Mouse (Mus musculus) A20 (cell line): Measurements from ENCODE around the gene Epn1.

ENCODE experiments used
- DNase-seq: peaks from one replicate; pipeline ENCODE4 v3.0.0-alpha.2; 2011; ENCODE audit warnings: low read depth, low spot score

The Epn1 gene

DNA sequence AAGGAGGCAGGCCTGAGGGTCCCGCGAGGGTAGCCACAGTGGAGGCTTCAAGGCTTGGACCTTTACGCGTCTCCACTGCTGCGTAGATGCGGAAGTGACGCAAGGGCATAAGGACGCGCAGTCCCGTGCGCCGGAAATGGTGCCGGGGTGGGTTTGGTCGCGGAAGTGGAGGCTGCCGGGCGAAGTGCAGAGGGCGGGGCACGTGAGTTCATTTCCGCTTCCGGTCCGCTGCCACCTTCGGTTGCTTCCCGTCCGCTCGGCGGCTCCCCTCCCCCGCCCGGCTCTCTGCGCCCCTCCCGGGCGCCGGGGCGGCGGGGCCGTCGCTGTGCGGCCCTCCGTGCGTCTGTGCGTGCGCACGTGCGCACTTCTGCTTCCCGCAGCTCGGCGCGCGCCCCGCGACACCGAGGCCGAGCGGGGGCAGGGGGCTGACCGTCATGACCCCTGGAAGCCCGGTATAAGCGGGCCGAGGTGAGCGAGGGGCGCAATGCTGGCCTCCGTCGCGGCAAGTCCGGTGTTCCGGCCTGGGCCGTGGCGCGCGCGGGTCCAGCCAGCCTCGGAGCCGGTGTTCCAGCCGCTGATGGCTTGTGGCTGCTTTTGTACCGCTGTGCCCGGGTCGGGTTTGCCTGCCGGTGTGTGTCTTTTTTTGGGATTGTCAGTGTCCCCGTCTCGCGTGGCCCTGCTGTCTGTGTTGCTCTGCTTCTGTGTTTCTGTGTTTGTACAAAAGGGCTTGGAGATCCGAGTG is at the start of gene Epn1:
TSS of gene Epn1 (plus strand) at position 226 of the 742 bp plus-strand sequence.
- DNase-seq, result peak; percentile 98

DNA sequence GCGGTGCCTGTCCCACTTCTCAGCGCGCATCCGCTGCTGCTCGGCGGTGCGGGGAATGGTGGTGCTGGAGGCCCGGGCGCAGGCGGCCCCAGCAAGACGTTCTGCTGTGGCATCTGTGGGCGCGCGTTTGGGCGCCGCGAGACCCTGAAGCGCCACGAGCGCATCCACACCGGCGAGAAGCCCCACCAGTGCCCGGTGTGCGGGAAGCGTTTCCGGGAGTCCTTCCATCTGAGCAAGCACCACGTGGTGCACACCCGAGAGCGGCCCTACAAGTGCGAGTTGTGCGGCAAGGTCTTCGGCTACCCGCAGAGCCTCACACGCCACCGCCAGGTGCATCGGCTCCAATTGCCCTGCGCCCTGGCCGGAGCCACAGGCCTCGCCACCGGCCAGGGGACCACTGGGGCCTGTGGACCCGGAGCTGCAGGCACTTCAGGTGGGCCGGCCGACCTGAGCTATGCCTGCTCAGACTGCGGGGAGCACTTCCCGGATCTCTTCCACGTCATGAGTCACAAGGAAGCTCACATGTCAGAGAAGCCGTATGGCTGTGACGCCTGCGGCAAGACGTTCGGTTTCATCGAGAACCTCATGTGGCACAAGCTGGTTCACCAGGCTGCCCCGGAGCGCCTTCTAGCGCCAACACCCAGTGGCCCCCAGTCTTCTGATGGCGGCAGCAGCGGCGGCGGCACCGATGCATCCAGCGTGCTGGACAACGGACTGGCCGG is 49.3 kb upstream of the Epn1 start:
- DNase-seq, result no peak

DNA sequence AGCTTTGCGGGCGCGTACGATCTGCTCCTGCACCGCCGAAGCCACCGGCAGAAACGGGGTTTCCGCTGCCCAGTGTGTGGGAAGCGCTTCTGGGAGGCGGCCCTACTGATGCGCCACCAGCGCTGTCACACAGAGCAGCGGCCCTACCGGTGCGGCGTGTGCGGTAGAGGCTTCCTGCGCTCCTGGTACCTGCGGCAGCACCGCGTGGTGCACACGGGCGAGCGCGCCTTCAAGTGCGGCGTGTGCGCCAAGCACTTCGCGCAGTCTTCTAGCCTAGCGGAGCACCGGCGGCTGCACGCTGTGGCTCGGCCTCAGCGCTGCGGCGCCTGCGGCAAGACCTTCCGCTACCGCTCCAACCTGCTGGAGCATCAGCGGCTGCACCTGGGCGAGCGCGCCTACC is 48.5 kb upstream of the Epn1 start:
- no peak for DNase-seq

DNA sequence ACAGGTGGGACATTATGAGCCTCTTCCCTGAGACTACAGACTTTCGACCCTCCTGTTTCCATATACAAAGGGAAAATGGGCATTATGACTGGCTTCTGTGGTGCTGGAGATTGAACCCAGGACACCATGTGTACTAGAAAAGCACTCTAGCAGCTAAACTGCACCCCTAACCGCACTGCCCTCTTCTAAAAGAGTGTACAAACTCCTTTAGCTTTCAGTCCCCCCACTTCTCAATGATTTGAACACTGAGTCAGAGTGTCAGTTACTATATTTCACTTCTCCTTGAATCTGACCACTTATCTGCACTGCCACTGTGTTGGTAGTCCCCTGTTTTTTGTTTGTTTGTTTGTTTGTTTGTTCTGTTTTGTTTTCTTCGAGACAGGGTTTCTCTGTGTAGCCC is 46.2 kb upstream of the Epn1 start, which contains the start of gene 4632433K11Rik:
TSS of gene 4632433K11Rik (plus strand) at position 301 of the 400 bp plus-strand sequence.
- DNase-seq, result no peak

DNA sequence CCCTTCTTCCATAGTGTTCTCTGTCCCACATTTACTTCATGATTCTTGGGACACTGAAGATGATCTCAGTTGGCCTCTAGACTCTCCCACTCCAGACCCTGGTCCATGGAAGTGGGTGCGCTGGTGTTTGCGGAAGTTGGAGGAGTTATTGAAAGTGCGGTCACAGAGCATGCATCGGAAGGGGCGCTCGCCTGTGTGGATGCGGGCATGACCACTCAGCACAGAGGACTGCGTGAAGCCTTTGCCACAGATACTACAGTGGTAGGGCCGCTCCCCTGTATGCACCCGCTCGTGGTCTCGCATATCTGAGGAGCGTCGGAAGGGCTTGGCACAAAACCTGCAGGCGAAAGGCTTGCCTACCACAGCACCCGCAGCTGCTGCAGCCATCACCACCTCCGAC is 44.4 kb upstream of the Epn1 start:
- DNase-seq, result no peak

DNA sequence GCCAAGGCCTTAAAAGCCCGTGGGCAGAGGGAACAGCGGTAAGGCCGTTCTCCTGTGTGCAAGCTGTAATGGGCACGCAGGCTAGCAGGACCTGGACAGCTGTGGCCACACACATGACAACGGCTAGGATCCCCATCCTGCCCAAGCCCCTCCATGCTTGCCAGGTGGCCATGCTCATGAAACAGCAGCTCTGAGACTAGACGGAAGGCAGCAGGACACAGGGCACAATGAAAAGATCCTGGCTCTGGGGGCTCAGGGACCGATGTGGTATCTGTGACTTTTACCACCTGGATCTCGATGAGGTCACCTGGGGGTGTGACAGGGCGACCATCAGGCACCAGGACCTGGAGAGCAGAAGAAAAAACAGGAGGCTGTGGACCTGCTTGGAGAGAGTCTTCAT is 43.9 kb upstream of the Epn1 start:
- DNase-seq, result no peak

DNA sequence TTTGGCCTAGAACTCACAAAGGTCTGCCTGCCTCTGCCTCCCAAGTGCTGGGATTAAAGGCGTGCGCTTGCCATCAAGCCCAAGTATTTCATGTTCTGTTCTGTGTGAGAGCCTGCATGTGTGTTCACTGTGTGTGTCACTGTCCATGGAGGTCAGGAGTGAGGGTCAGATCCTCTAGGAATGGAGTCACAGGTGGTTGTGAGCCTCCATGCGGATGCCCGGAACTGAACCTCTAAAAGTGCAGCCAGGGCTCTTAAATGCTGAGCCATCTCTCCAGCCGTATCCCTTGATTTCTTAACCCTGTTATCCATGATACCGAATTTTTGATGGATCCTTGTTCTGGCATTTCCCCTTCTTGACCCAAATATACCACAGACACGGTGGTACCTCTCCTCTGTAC is 43.0 kb upstream of the Epn1 start:
- no peak for DNase-seq

DNA sequence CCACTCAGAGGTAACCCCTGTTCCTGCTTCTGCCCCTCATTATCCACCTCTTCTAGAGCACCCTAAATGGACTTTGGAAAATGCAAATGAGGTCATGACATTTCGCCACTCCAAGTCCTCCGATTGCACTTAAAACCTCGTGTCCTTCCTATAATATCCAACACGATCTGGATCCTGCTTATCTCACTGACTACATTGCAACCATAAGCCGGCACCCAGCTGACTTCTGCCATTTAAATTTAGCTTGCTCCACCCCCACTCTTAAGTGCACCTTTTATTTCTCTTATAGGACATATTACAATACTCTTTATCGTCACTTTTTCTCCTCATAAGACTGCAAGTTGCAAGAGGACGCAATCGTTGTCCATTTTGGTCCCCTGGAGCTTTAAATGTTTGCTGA is 42.6 kb upstream of the Epn1 start:
- DNase-seq, result no peak

DNA sequence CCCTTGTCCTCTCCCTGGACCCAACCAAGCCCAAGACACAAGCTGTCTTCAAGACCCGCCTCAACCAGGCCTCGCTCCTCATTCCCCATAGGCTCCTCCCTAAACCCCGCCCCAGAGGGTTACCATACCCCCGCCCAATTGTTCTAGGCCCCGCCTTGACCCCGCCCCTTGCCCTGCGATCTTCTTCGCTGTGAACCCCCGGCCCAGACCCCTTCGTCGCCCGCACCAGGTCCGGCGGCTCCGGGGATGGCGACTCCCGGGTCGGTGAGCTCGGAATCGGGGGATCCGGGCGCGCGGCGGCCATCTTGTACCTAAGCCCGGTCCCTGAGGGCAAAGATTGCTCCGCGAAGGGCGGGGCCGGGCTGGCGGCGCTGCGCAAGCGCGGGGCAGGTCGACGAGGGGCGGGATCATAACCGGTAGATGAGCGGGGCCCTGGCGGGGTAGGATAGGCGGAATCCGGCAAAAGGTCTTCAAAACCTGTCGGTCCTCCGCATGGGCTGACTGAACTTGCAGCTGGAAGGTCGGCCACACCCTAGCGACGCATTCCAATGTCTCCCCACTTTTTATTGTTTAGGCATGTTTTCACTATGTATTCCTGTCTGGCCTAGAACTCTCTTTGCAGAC is 41.8 kb upstream of the Epn1 start, which contains the start of gene Zfp784:
TSS of gene Zfp784 (minus strand) at position 338 of the 624 bp plus-strand sequence.
- peak; percentile 96 for DNase-seq

DNA sequence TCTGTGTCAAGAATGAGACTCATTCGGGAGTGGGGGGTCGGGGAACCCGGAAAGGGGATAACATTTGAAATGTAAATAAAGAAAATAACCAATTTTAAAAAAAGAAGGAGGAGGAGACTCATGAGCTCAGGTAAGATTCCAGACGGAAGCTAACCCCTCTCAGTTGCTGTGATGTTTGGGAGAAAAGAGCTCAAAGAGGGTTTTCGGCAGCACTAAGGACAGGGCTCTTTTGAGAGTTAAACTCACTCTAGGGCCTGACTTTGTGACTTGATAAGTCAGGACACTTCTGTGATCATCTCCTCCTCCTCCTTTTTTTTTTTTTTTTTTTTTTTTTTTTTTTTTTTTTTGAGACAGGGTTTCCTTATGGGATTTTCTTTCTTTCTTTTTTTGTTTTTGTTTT is 41.1 kb upstream of the Epn1 start:
- no peak for DNase-seq

DNA sequence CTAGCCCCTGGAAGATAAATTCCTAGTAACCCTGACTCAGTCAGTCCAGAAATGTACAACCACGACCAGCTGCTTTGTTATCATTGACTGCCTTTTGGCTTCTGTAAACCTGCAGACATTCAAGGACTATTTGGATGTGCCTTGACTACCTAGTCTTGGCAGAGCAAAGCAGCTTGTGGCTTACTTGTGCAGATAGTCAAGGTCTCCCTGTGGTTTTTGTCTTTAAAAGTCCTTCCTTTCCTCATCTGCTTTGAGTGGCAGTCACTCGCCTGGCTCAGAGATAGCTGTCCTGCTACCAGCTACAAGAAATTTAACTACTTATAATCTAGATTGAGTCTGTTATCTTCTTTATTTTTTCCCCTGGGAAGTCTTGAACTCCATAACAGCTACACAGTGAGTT is 35.1 kb upstream of the Epn1 start:
- DNase-seq, result no peak

DNA sequence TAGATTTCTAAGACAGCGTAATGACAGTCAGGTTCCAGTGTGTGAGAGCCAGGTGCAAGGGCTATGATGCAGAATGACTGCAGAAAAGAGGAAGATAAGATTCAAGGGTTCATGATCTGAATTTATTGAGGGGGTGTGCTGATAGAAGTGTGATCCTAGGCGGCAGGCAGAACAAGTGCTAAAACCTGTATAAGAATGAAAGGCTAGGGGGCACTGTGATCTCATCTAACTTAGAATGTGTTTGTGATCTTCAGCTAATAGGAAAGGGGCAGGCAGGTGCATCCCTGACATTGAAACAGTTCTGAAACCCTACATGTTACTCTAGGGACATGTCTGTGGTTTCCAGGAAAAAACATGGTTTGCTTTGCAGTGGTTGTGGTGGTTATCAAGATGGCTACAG is 33.9 kb upstream of the Epn1 start:
- DNase-seq, result peak; percentile 64

DNA sequence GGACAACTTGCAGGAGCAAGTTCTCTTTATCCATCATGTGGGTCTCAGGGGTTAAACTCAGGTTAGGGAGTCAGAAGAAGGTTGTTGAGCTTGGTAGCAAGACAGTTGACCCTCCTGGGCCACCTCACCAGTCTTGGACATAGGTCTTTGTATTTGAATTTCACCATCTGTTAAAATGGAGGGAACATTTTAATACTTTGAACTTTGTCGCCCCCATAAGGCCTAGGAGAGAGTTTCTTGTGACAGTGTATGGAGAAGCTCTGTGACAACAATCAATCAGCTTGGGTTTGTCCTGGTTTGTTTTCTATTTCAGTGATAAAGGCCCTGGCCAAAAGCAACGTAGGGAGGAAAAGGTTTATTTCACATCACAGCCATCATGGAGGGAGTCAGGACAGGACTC is 32.7 kb upstream of the Epn1 start:
- peak; percentile 61 for DNase-seq

DNA sequence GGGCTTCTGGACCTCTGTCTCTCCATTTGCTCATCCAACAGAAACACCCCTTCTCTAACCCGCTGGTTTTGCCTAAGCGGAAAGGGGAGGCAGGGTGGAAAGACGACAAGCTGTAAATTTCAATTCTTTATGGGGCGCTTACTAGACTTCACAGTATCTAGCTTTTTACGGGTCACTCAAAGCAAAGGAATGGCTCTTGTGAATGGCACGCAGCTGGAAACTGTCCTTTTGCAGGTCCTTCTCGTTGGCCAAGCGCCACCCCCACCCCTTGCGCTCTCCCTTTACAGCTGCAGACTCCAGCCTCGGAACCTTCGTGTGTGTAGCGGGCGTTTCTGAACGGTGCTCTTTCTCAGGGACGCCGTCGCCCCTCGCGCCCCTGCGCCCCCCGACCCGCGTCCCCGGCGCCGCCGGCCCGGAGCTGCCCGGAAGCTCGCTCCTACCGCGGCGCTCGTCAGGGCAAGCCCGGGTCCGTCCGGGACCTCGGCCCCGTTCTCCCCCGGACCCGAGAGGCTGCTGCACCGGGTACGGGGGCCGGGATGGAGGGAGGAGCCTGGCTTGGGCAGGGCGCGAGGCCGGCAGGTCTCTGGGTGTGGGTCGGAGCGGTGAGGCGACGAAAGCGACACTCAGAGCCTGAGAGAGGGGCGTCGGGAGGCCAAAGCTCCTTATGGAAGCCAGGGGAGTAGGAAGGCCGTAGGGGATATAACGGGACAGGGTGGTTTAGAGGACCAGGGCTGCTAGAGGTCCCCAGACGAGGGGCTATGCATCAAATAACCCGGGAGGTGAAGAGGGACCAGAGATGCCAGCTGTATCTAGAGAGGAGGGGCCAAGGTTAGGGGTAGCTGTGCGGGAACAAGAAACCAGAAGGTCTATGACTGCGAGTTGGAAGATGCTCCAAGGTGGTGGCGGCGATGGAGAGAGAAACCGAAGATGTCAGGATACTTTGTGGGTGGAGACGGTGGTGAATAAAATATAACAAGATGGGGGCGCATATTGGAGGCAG is 28.5 kb upstream of the Epn1 start, which contains the start of gene Zfp580:
TSS of gene Zfp580 (plus strand) at position 346 of the 1,000 bp plus-strand sequence.
- DNase-seq, result peak; percentile 91

DNA sequence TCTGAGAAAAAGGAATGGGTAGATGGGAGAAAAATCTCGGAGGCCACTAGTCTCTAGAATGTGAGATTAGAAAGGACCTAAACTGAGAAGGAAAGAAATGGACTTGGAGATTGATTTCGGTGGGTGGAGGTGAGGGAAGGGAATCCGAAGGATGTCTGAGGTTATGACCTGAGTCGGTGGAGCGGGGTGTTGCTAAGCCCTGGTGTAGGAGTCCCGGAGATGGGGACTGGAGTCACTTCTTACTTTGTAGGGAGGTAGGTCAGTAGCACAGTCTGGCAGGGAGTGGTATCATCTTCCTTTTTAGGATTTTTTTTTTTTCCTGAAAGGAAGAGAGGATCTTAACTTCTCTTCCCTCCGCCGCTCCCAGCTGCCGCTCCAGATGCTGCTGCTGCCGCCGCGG is 27.6 kb upstream of the Epn1 start:
- no peak for DNase-seq

DNA sequence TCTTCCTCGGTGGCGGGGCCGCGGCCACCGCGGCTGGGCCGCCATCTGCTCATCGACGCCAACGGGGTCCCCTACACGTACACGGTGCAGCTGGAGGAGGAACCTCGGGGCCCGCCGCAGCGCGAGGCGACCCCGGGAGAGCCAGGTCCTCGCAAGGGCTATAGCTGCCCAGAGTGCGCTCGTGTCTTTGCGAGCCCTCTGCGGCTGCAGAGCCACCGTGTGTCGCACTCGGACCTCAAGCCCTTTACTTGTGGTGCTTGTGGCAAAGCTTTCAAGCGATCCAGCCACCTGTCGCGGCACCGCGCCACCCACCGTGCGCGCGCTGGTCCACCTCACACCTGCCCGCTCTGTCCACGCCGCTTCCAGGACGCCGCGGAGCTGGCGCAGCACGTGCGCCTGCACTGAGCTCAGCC is 27.1 kb upstream of the Epn1 start:
- no peak for DNase-seq

DNA sequence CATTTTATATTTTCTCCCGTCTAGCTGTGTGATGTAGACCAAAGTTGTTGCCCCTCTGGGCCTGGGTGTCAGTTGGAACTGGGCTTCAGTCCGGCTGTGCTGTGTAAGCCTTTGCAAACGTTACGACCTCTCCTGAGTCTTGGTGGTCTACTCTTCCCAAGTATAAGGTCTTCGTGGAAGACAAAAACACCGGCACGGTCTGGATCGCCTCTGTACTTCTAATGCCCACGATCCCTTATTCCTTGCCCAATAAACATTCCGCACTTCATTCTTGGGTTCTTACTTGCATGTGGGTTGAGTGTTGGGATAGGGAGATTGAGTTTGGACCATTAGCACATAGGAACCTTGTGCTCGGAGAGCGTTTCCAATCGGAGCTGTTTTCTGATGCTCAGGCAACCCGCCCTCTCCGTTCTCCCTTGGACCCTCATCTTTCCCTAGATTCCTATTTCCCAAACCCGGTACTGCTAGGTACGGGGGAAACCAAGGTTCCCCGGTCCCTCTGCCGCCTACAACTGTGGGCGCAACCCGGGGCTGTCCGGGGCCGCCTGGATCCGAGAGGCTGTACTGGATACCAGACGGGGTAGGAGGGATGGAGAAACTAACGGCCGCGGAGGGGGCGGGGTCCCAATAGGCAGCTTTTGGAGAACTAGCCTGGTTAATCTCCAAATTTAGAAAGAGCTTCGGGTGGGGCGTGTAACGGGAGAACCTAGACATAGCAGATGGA is 26.4 kb upstream of the Epn1 start:
- no peak for DNase-seq

DNA sequence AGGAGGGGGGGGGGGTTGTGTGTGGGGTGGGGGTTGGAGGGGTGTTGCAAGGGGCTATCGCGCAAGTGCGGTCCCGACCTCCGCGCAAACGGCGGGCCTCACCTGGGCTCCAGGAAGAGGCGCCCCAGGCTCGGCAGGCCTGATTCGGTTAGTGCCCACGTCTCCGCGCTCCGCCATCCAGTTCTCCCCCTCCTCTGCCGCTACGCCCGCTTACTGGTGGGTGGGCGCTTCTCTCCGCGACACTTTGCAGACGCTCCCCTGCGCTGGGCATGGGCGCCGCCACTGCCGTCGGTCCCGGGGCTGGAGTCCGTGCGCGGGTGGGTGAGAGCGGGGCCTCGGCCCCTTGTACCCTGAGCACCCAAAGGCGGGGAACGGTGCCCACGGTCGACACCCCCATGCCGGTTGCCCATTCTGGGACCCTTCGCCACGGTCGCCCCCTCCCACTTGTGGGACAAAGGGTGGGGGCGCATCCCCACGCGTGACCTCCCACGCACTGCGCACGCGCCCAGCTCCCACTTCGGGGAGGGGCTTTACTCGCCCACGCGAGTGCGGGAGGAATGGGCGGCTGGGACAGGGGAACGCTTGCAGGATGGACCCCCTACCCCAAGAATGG is 23.3 kb upstream of the Epn1 start:
- DNase-seq, result no peak

DNA sequence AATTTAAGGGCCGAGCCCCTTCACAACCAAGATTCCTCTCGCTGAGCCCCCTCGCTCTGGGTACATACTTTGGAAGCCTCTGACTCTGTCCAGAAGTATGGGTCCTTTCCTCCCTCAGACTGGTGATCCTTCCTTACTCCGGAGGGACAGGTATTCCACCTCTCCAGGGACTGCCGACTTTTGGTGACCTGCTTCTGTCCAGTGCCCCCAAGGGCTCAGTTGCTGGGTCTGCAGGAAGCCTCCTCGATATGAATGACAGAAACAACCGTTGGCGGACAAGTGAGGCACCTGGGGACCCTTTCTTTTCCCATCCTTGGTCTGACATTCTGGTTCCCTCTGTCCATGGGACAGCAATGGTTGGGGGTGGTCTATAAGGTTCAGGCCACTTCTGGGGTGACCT is 22.7 kb upstream of the Epn1 start:
- no peak for DNase-seq

DNA sequence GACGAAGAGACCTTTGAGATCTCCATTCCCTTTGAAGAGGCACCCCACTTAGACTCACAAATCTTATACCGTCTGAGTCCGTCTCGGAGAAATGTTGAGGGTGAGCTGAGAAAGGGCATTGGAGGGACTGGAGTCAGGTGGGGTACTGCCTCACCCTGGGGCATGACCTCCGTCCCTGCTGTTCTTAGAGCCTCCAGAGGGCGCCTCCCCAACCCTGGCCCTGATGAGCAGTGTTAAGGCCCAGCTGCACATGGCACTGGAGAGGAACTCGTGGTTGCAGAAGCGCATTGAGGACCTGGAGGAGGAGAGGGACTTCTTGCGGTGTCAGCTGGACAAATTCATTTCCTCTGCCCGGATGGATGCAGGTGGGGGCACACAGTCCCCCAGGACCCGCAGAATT is 22.2 kb upstream of the Epn1 start:
- DNase-seq, result peak; percentile 75
